Mouse (Mus musculus): ENCODE results near the gene Capn1. TPM values are rescaled to one million over a fixed set of nuclear protein-coding genes. Genes with fewer than 3 reads are reported as not detected.
"Not testable (repeated sequence)": the region's sequence is repeated elsewhere in the genome, so short reads cannot be mapped to it uniquely, and the experiment has no call there.

Capn1 gene
- polyA plus RNA-seq, 1 experiment from 2014 or later: 22.4 TPM

DNA sequence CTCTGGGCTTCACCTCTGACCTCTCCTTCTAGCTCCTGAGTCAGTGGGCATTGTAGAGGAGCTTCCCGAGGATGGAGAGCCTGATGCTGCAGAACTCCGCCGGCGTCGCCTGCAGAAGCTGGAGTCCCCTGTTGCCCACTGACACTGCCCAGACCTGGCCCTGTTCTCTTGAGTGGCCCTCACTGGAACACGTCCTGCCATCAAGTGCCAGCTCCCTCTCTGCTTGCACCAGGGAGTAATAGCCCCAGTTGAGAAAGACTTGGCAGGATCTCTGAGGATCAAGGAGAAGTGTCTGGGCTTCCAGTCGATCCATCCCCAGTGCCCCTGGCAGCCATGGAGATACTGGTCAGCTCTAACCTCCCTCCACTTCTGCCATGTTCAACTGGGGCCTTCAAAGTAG lies 36.8 kb upstream of the Capn1 start:
- 82% methylated on average over 7 of the region's 7 CpGs for WGBS
- Histone ChIP-seq H3K27me3 (no peaks in the 10 kb centered on the region), H3K9ac (no peak overlapping the region), H3K36me3 (peaks cover 77% of the 10 kb centered on the region), H3K4me1 (peaks cover 22% of the 10 kb centered on the region), H3K4me3 (replicated peaks) (no peak overlapping the region), H3K9me3 (replicated peaks) (no peaks in the 10 kb centered on the region), H3K27ac (replicated peaks) (no peak overlapping the region), H3K4me2 (replicated peaks) (no peak overlapping the region)
- no peak for ATAC-seq (ENCODE audit: insufficient number of reproducible peaks, low FRiP score, low TSS enrichment, low read depth)

DNA sequence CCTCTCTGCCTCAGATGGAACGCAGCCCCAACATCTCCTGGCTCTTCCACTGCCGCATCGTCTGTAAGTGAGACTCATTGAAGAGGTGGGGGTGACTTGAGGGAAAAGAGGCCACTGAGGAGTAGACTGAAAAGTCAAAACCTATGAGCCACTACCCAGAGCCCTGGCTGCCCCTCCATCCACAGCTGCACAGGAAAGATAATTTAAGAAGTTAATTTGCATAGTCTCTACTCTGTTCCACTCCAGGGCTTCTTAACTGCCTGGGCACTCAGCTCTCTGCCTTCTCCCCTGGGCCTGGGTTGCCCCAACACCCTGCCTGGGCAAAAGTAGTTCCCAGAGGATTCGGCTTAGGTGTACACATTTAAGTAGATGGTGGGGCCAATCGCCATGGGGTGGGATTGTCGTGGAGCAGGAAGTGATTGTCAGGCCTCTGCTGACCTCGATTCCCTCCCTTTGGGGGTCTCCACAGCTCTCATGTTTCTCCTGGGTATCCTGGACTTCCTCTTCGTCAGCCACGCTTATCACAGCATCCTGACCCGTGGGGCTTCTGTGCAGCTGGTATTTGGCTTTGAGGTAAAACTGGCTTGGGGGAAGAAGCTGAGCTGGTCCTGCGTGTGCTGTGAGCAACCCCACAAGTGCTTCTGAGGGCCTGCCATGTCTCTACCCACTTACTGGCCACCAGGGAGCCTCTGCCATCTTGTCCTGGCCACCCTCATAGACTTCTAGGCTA lies 33.1 kb upstream of the Capn1 start:
- Histone ChIP-seq H3K4me3 (replicated peaks) (no peak overlapping the region), H3K27me3 (no peaks in the 10 kb centered on the region), H3K36me3 (peaks cover 58% of the 10 kb centered on the region), H3K9ac (no peak overlapping the region), H3K27ac (replicated peaks) (no peak overlapping the region), H3K4me2 (replicated peaks) (no peak overlapping the region), H3K9me3 (replicated peaks) (no peaks in the 10 kb centered on the region), H3K4me1 (peaks cover 20% of the 10 kb centered on the region)
- no peak for ATAC-seq (ENCODE audit: insufficient number of reproducible peaks, low FRiP score, low TSS enrichment, low read depth)
- WGBS: 86% methylated on average over 11 of the region's 11 CpGs

GRCm38 (mm10) chr19:6047899-6048166 lies 32.1 kb upstream of the Capn1 start:
- peak overlapping the region; percentile 96 for H3K4me3 ChIP-seq (replicated peaks)
- peak overlapping the region; percentile 86 for H3K9ac ChIP-seq
- H3K27me3 ChIP-seq: no peaks in the 10 kb centered on the region
- H3K4me1 ChIP-seq: peaks cover 20% of the 10 kb centered on the region
- H3K36me3 ChIP-seq: peaks cover 48% of the 10 kb centered on the region
- H3K4me2 ChIP-seq (replicated peaks): peak overlapping the region; percentile 84
- no peaks in the 10 kb centered on the region for H3K9me3 ChIP-seq (replicated peaks)
- 77% methylated on average over 8 of the region's 8 CpGs for WGBS
- H3K27ac ChIP-seq (replicated peaks): peak overlapping the region; percentile 100
- ATAC-seq (ENCODE audit: insufficient number of reproducible peaks, low FRiP score, low TSS enrichment, low read depth): no peak

GRCm38 (mm10) chr19:6047154-6047898 lies 31.6 kb upstream of the Capn1 start:
- H3K27ac ChIP-seq (replicated peaks): peak overlapping the region; percentile 100
- H3K9ac ChIP-seq: peak overlapping the region; percentile 86
- H3K4me3 ChIP-seq (replicated peaks): peak overlapping the region; percentile 96
- H3K4me1 ChIP-seq: peaks cover 20% of the 10 kb centered on the region
- ATAC-seq (ENCODE audit: insufficient number of reproducible peaks, low FRiP score, low TSS enrichment, low read depth): no peak; the same call in 1 of the 2 replicates
- H3K9me3 ChIP-seq (replicated peaks): no peaks in the 10 kb centered on the region
- H3K4me2 ChIP-seq (replicated peaks): peak overlapping the region; percentile 84
- H3K27me3 ChIP-seq: no peaks in the 10 kb centered on the region
- WGBS: under 1% methylated on average over 44 of the region's 44 CpGs
- H3K36me3 ChIP-seq: peaks cover 43% of the 10 kb centered on the region

DNA sequence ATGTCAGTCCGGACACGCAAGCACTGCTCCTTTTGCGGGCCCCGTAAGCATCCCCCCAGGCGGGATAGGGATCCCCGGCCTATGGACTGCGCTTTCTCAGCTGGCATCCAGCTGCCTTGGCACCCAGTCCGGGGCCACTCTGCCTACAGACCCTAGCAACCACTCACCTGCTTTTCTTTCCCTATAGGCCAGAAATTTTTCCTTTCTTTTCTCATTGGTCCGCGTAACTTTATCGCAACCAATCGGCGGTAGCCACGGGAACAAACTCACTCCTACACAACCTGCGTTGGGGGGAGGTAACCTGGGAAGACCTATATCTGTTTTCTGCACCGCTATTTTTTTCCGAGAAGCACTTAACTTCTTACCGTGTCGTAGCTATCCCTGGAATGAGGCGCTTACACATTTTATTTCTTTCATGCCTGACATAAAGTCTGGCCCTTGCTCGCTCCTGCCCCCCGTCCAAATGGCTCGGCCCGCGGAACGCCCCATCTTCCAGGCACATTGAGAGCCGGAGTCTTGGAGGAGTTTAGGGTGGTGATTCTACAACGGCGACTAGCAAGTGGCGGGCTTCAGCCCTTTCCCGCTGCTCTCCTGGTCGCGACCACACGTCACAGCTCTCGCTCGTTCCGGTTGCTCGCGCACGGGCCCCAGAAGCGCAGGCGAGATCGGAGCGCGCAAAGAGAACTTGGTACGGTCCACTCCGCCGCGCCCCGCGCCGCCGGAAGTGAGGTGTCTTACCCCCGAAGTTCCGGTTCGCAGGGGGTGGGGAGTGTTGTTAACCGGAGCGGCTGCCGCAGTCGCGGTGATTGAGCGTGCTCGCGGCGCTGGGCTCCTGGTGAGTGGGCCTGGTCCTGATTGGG lies 30.8 kb upstream of the Capn1 start, which contains the start of gene Syvn1:
Syvn1 (plus strand) TSS at position 283 of the 860 bp plus-strand sequence.
- WGBS: under 1% methylated on average over 65 of the region's 65 CpGs
- Histone ChIP-seq H3K4me2 (replicated peaks) (peak within 1 kb of the TSS; percentile 84), H3K4me1 (peaks cover 20% of the 10 kb centered on the region), H3K36me3 (peaks cover 35% of the 10 kb centered on the region), H3K9ac (peak within 1 kb of the TSS; percentile 86), H3K9me3 (replicated peaks) (no peaks in the 10 kb centered on the region), H3K27me3 (no peaks in the 10 kb centered on the region), H3K4me3 (replicated peaks) (peak within 1 kb of the TSS; percentile 96), H3K27ac (replicated peaks) (peak within 1 kb of the TSS; percentile 100)
- ATAC-seq (ENCODE audit: insufficient number of reproducible peaks, low FRiP score, low TSS enrichment, low read depth): peak; percentile 88

GRCm38 (mm10) chr19:6045366-6046293 lies 29.9 kb upstream of the Capn1 start:
- H3K27me3 ChIP-seq: no peaks in the 10 kb centered on the region
- H3K4me3 ChIP-seq (replicated peaks): peak overlapping the region; percentile 96
- H3K4me2 ChIP-seq (replicated peaks): peak overlapping the region; percentile 84
- peak; percentile 13 for ATAC-seq (ENCODE audit: insufficient number of reproducible peaks, low FRiP score, low TSS enrichment, low read depth)
- H3K4me1 ChIP-seq: peaks cover 20% of the 10 kb centered on the region
- WGBS: 16% methylated on average over 20 of the region's 20 CpGs
- H3K36me3 ChIP-seq: peaks cover 26% of the 10 kb centered on the region
- H3K9ac ChIP-seq: peak overlapping the region; percentile 86
- no peaks in the 10 kb centered on the region for H3K9me3 ChIP-seq (replicated peaks)
- peak overlapping the region; percentile 100 for H3K27ac ChIP-seq (replicated peaks)

DNA sequence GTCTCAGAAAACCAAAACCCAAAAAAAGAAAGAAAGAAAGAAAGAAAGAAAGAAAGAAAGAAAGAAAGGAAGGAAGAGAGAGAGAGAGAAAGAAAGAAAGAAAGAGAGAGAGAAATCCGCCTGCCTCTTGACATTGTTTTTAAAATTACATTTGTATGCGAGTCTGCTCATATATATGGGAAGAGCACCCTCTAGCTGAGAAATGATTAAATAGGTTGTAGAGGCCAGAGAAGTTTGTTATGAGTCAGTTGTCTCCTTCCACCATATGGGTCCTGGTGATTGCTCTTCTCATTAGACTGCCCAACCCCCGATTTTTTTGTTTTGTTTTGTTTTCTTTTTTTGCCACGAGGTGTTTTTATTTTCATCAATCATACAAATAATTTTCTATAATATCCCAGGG lies 28.4 kb upstream of the Capn1 start:
- H3K27me3 ChIP-seq; H3K27ac ChIP-seq (replicated peaks); ATAC-seq (ENCODE audit: insufficient number of reproducible peaks, low FRiP score, low TSS enrichment, low read depth); H3K4me3 ChIP-seq (replicated peaks); H3K9me3 ChIP-seq (replicated peaks); H3K4me2 ChIP-seq (replicated peaks); H3K9ac ChIP-seq: not testable (repeated sequence)
- WGBS: 51% methylated on average over 4 of the region's 4 CpGs
- peaks cover 20% of the 10 kb centered on the region for H3K4me1 ChIP-seq
- peaks cover 11% of the 10 kb centered on the region for H3K36me3 ChIP-seq

DNA sequence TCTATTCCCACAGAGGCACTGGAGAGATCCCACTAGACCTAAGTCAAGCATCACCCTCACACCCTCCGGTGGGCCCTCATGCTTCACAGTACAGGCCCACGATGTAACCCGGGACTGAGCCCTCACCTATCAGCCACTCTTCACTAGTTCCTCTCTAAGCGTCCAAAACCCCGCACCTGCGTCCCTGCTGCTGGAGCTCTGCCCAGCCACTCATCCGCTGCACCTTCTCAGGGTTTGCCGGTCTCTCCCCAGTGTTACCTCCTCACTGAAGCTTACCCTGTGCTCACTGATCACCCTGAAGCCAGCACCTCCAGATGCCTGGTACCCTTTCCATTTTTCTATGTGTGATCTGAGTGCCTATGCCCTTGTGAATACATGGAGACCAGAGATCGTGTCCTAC lies 26.6 kb upstream of the Capn1 start:
- ATAC-seq (ENCODE audit: insufficient number of reproducible peaks, low FRiP score, low TSS enrichment, low read depth): no peak
- Histone ChIP-seq H3K9me3 (replicated peaks) (no peaks in the 10 kb centered on the region), H3K4me1 (peaks cover 8% of the 10 kb centered on the region), H3K27me3 (no peaks in the 10 kb centered on the region), H3K4me3 (replicated peaks) (no peak overlapping the region), H3K9ac (no peak overlapping the region), H3K27ac (replicated peaks) (no peak overlapping the region), H3K4me2 (replicated peaks) (no peak overlapping the region), H3K36me3 (no peaks in the 10 kb centered on the region)
- WGBS: 82% methylated on average over 9 of the region's 9 CpGs

GRCm38 (mm10) chr19:6040002-6040401 lies 24.3 kb upstream of the Capn1 start:
- Histone ChIP-seq H3K4me1 (peaks cover 1% of the 10 kb centered on the region), H3K27me3 (no peaks in the 10 kb centered on the region), H3K4me3 (replicated peaks) (no peak overlapping the region), H3K9me3 (replicated peaks) (no peaks in the 10 kb centered on the region), H3K36me3 (no peaks in the 10 kb centered on the region), H3K9ac (no peak overlapping the region), H3K4me2 (replicated peaks) (no peak overlapping the region), H3K27ac (replicated peaks) (no peak overlapping the region)
- ATAC-seq (ENCODE audit: insufficient number of reproducible peaks, low FRiP score, low TSS enrichment, low read depth): no peak

- no peak overlapping the region for H3K27ac ChIP-seq (replicated peaks)
- H3K27me3 ChIP-seq: no peaks in the 10 kb centered on the region
- no peaks in the 10 kb centered on the region for H3K36me3 ChIP-seq
- no peak for ATAC-seq (ENCODE audit: insufficient number of reproducible peaks, low FRiP score, low TSS enrichment, low read depth)
- no peaks in the 10 kb centered on the region for H3K4me1 ChIP-seq
- WGBS: 77% methylated on average over 7 of the region's 7 CpGs
- H3K9ac ChIP-seq: no peak overlapping the region
- no peak overlapping the region for H3K4me2 ChIP-seq (replicated peaks)
- H3K9me3 ChIP-seq (replicated peaks): no peaks in the 10 kb centered on the region
- H3K4me3 ChIP-seq (replicated peaks): no peak overlapping the region
Measured at GRCm38 (mm10) chr19:6038326-6038725, 22.6 kb upstream of the Capn1 start.
